Mouse (Mus musculus) lung, postnatal 10 days (tissue): ENCODE measurements around the gene Cbr3.

ENCODE experiments used
- DNase-seq: peaks from one replicate; pipeline ENCODE4 v3.0.0; 2021

The Cbr3 gene

GRCm38 (mm10) chr16:93712189-93712885, 29.3 kb downstream of the Cbr3 start:
- DNase-seq = no peak

GRCm38 (mm10) chr16:93712966-93713365, 30.0 kb downstream of the Cbr3 start:
- DNase-seq = no peak

DNA sequence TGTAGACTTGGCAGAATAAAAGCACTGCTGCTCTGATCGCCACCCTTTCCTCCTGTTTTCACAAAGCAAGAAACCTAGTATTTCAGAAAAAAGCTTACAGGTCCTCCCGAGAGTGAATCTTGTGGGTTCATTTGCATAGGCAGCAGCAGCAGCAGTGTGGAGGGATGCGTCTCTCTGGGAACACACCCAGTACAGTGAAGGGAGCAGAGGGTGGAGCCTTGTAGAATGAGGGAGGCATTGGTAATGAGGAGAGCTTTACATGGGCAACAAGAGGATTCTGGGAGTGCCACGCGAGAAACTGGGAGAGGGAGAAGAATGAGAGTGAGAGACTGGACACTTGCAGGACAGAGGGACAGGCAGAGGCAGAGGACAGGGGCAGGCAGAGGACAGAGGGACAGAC, 31.4 kb downstream of the Cbr3 start:
- DNase-seq = no peak

- DNase-seq = no peak
These were observed 32.8 kb downstream of the Cbr3 start for GRCm38 (mm10) chr16:93715826-93716225.

DNA sequence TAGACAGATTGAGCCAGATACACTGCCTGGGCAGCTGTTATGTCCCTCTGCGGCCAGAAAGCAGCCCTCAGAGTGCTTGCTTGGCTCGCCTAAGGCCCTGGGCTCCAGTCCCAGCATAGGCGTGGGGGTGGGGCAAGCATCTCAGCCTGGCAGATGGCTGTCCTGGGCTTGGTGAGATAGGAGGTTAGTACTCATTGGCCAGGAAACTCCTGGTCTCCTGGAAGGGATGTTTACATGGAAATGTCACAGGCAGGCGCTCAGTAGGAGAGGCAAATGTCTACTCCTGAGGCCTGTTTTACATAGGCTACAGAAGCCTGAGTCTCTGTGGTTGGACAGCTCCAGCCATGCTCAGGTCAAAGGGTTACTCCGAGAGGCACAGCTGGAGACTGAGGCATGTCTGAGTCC, 34.3 kb downstream of the Cbr3 start:
- peak; percentile 90 for DNase-seq

DNA sequence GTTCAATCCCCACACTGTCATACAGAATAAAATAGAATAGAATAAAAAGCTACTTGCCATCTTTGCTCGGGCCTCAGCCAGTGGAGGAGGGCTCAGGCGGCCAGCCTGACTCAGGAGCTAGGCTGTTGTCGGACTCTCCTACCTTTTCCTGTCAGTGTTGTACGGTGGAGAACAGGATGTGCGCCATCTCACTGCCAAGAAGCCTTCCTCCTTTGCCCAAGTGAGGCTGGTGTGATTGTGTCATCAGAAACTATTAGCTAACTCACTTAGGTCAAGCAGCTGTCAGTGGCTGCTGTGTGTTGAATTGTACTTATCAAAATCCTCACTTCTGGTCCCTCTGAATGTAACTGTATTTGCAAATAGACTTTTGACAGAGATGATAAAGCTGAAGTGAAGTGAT, 38.8 kb downstream of the Cbr3 start:
- peak; percentile 58 for DNase-seq

DNA sequence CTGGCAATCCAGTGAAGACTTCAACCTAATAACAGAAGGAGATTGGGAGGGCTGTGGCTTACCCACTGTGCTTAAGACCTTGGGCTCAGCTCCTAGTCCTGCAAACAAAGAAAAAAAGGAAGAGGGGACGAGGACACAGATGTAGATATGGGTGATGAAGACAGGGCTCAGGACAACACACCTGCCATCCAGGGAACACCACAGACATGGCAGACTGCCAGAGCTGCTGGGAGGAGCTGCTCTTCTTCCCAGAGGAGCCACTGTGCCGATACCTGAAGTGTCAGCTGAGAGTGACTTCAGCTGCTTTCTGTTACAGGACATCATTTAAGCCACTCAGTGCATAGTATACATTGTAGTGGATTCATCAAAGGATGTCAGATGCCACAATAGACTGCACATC, 39.5 kb downstream of the Cbr3 start:
- DNase-seq = no peak

DNA sequence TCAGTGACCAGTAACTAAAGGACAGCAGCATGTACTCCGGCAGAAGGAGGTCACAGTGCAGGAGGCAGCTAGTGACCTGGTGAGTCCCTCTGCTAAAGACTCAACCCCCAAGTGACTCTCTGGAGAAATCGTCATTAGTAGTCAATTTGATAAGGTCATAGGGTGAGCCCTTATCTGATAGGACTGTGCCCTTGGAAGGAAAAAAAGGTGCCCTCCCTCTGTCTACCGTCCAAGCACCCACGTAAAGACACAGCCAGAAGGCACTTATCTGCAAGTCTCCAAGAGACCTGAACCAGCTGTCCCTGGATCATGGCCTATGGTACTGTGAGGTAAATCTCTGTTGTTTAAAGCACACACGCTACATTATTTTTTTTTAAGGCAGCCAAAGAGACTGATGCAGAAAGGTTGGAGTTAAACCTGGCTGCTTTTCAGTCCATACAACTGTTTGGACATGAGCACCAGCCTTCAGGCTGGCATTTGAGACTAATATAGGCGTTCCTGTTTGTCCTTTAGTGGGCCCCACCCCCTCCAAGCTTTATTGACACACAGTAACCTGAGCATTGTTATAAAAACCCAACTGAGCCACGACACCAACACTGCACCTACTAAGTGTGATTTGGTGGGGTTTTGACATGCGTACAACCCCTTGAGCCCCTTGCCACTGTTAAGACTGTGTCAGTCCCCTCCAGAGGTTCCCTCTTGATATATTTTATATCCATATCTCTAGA, 42.6 kb downstream of the Cbr3 start:
- DNase-seq = no peak

GRCm38 (mm10) chr16:93726186-93726585, 43.2 kb downstream of the Cbr3 start:
- no peak for DNase-seq

DNA sequence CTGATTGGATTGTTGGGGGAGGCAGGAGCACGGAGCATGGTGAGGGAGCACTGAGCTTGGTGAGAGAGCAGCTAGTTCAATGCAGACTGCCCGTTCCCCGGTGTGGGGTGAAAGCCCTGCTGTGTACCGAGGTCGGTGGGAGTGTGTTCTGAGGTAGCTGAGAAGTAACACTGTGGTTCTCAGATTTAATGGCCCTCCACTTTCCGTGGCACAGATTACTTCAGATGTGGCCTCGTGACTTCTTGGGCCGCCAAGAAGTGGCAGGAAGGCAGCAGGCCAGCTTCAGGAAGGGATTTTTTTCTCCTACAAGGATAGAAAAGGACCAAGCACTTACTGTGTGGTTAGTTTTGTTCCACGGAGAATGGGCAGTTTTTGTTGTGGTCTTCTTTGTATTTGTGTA, 45.7 kb downstream of the Cbr3 start:
- DNase-seq = peak; percentile 13

DNA sequence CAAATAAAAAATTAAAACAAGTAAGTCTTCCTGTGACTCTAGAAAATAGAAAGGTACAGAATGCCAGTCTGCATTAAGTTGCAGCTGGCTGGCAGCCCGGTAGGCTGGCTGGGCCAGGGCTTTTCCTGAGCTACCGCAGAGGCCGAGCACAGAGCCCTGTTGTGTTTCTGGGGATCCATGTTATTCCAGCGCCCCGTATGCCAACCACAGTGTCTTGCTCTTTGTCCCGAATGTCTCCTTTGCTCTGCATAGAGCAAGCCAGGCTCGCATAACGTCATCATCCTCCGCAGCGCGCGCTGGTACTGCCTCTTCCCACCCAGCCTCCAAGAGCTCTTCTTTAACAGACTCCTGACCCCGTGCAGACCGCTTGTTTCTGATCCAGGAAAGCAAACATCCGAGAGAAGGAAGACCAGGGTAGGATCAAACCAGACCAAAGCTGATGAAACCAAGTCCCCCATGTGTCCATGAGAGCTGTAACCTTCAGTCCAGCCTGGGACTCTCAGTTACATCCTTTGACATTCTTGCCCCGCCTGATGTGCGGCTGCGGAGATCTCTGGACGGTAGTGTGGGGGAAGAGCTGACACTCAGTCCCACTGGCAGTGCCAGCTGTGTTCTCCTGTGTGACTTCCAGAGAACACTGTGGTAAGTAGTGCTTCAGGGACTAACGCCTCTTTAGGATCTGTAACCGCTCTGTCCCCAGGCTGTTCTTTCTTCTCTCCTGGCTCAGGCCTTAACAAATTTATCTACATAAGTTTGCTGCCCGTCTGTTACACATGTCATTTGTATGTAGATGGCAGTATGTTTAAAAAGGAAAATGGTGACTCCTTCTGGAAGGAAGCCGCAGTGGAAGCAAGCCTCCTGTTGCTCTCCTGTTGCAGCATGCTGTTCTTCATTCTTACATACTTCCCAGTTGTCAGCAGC, 47.0 kb downstream of the Cbr3 start:
- no peak for DNase-seq

DNA sequence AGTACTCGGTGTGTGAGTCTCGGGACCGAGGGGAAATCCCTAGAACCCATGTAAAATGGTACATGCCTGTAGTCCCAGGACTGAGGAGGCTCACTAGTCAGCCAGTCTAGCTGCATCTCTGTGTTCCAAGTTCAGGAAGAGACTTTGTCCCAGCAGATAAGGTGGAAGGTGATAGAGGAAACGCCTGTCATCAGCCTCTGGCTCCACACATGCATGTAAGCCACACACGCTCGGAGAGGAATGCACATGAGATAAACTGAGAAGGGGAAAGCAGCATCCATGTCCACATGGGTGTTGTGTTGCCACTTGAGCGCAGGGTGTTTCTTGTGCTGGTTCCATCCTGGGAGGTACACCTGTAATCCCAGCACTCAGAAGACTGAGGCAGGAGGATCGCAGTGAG, 48.3 kb downstream of the Cbr3 start:
- DNase-seq = no peak

DNA sequence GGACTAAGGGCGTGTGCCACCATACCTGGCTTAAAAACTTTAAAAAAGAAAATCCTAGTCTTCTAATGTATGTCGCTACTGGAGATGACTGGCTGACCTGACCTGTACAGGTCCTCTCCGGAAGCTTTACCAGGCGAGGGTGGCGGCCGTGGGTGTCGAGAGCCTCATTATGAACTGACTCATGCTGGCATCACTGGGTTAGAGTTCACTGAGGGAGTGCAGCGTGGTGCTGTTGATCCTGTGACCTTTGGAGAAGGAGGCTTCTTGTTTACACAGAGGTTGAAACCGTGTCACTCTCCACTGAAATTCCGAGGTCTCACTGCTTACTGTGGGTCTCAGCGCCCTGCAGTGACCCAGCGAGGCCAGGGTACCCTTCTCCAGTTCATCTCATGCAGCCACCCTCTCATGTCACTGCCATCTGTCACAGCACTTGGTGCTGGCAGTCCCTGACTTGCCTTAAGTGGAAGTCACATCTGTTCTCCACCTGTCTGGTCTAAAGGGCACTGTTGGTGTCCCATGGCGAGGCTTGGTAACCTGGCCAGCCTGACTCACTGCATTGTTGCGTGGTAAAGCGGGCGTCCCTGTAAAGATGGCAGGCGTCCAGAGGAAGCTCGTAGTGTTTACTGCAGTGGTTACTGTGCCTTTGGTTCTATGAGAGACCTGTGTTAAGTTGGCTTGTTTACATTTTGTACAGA, 50.0 kb downstream of the Cbr3 start:
- DNase-seq = no peak

DNA sequence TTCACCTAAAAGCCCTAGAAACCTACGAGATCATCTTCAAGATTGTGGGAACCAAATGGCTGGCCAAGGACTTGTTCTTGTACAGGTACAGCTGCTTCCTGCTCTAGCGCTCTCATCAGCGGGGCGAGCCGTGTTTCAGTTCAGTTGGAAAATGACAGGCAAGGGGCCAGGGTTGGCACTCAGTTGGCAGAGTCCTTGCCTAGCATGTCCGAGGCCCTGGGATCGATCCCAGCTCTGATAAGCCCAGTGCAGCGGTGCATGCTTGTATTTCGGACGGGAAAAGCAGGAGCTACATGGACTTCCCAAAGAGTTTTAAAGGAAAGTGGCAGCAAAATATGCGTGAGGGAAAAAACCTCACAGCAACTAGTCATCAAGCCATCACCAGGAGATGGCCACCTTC, 56.2 kb downstream of the Cbr3 start:
- DNase-seq = no peak
